Mouse (Mus musculus) bone marrow macrophage, adult 2 months (primary cell): ENCODE measurements around the gene Fam186b.

Source experiments
- CTCF ChIP-seq: IDR thresholded peaks from 2 replicates; pipeline ENCODE4 v1.5.1; 2012; ENCODE audit warnings: low read depth, mild to moderate bottlenecking, low read length, moderate library complexity
- POLR2A ChIP-seq: IDR thresholded peaks from 2 replicates; pipeline ENCODE4 v1.6.1; 2012; ENCODE audit warnings: mild to moderate bottlenecking, low read depth, low read length, borderline replicate concordance

DNA sequence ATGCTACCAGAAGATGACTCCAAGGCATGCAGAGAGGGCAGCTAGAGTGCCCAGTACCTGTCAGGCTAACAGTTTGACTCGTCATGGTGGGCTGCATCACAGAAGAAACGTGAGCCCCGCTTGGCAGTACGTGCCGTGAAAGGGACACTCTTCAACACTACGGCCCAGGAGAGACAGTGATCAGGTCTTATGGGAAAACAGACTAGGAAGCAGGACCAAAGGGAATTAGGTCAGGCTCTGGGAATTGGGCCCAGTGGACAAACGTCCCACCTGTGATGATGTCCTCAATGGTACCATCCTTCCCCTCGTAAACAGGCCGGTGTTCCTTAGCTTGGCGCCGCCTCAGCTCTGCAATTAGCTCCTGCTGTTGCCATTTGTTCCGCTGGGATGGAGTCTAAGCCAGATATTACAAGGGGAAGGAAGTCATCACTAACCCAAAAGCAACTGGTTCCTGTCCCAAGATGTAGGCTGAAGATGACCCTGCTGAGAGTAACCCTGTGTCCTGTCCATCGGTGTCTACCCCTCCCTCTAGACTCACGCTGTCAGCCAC is 23.2 kb upstream of the Fam186b start:
- TF ChIP-seq CTCF (no peak), POLR2A (no peak)
